Mouse (Mus musculus): ENCODE measurements around the gene Cdc42ep1. TPM values are rescaled to one million over a fixed set of nuclear protein-coding genes. Genes with fewer than 3 reads are reported as not detected.

The Cdc42ep1 gene
- polyA plus RNA-seq, 1 experiment from 2014 or later: 101 TPM

- no peak overlapping the region for H3K4me3 ChIP-seq (ENCODE audit: low read depth, low read length)
- ATAC-seq (ENCODE audit: insufficient read depth) (no peak), DNase-seq (no peak)
- H3K9me3 ChIP-seq (ENCODE audit: low read depth, low read length): no peaks in the 10 kb centered on the region
- 90% methylated on average over 1 of the region's 1 CpGs for WGBS
- H3K4me1 ChIP-seq (ENCODE audit: insufficient read depth): peaks cover 32% of the 10 kb centered on the region
- H3K27ac ChIP-seq (ENCODE audit: low read depth): no peak overlapping the region
- TF ChIP-seq CTCF (IDR thresholded peaks at IDR 0.05; ENCODE audit: low read depth): peak; percentile 60
- no peaks in the 10 kb centered on the region for H3K36me3 ChIP-seq (ENCODE audit: insufficient read depth)
- no peak overlapping the region for H3K9ac ChIP-seq
- no peak overlapping the region for H3K4me2 ChIP-seq
- H3K27me3 ChIP-seq (ENCODE audit: insufficient read depth, low read length): no peaks in the 10 kb centered on the region
Measured at GRCm38 (mm10) chr15:78829636-78830035, 12.8 kb upstream of the Cdc42ep1 start.

- Histone ChIP-seq H3K9me3 (ENCODE audit: low read depth, low read length) (no peaks in the 10 kb centered on the region), H3K27me3 (ENCODE audit: insufficient read depth, low read length) (no peaks in the 10 kb centered on the region), H3K36me3 (ENCODE audit: insufficient read depth) (no peaks in the 10 kb centered on the region), H3K4me1 (ENCODE audit: insufficient read depth) (peaks cover 46% of the 10 kb centered on the region), H3K9ac (no peak overlapping the region), H3K4me2 (peak overlapping the region; percentile 51; the same call in 1 of the 2 replicates), H3K27ac (ENCODE audit: low read depth) (peak overlapping the region; percentile 97; the same call in 1 of the 2 replicates), H3K4me3 (ENCODE audit: low read depth, low read length) (no peak overlapping the region)
- ATAC-seq (ENCODE audit: insufficient read depth) (no peak), DNase-seq (no peak)
- TF ChIP-seq CTCF (IDR thresholded peaks at IDR 0.05; ENCODE audit: low read depth): peak; percentile 36; the same call in 1 of the 2 replicates
- 55% methylated on average over 10 of the region's 10 CpGs for WGBS
Measured at GRCm38 (mm10) chr15:78830742-78831719, 11.4 kb upstream of the Cdc42ep1 start.

- Histone ChIP-seq H3K27me3 (ENCODE audit: insufficient read depth, low read length) (no peaks in the 10 kb centered on the region), H3K4me2 (peak overlapping the region; percentile 51), H3K4me3 (ENCODE audit: low read depth, low read length) (peak overlapping the region; percentile 19), H3K4me1 (ENCODE audit: insufficient read depth) (peaks cover 52% of the 10 kb centered on the region), H3K27ac (ENCODE audit: low read depth) (peak overlapping the region; percentile 97), H3K36me3 (ENCODE audit: insufficient read depth) (no peaks in the 10 kb centered on the region), H3K9ac (peak overlapping the region; percentile 23), H3K9me3 (ENCODE audit: low read depth, low read length) (no peaks in the 10 kb centered on the region)
- DNase-seq: peak; percentile 83
- no peak for TF ChIP-seq CTCF (IDR thresholded peaks at IDR 0.05; ENCODE audit: low read depth)
- peak; percentile 76 for ATAC-seq (ENCODE audit: insufficient read depth)
- WGBS: 32% methylated on average over 19 of the region's 19 CpGs
Measured at GRCm38 (mm10) chr15:78831720-78832657, 10.4 kb upstream of the Cdc42ep1 start.

DNA sequence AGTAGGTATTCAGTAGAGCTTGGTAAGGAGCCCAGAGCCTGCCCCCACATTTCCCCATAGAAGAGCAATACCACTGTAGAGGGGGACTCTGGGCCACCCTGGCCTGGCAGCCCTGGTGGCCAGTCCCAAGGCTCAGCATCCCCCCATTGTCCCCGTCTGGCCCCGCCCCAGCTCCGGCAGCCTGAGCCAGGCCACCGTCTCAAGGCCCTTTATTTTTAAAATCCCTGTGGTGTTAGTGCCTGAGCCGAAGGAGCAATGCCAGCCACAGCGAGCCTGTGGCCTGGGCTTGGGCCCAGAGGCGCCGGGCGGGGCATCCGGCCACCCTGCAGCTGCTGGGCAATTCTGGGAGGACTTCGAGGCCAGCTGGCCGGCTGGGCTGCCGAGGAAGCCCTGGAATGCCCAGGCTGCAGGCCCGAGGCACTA, 9.7 kb upstream of the Cdc42ep1 start:
- H3K27me3 ChIP-seq (ENCODE audit: insufficient read depth, low read length): no peaks in the 10 kb centered on the region
- peak; percentile 74 for ATAC-seq (ENCODE audit: insufficient read depth)
- no peaks in the 10 kb centered on the region for H3K36me3 ChIP-seq (ENCODE audit: insufficient read depth)
- no peak for TF ChIP-seq CTCF (IDR thresholded peaks at IDR 0.05; ENCODE audit: low read depth)
- WGBS: 18% methylated on average over 14 of the region's 14 CpGs
- H3K4me3 ChIP-seq (ENCODE audit: low read depth, low read length): peak overlapping the region; percentile 4; the same call in 1 of the 2 replicates
- H3K9ac ChIP-seq: peak overlapping the region; percentile 34; the same call in 1 of the 2 replicates
- no peaks in the 10 kb centered on the region for H3K9me3 ChIP-seq (ENCODE audit: low read depth, low read length)
- peak overlapping the region; percentile 51 for H3K4me2 ChIP-seq
- peaks cover 52% of the 10 kb centered on the region for H3K4me1 ChIP-seq (ENCODE audit: insufficient read depth)
- H3K27ac ChIP-seq (ENCODE audit: low read depth): peak overlapping the region; percentile 97
- peak; percentile 85 for DNase-seq

DNA sequence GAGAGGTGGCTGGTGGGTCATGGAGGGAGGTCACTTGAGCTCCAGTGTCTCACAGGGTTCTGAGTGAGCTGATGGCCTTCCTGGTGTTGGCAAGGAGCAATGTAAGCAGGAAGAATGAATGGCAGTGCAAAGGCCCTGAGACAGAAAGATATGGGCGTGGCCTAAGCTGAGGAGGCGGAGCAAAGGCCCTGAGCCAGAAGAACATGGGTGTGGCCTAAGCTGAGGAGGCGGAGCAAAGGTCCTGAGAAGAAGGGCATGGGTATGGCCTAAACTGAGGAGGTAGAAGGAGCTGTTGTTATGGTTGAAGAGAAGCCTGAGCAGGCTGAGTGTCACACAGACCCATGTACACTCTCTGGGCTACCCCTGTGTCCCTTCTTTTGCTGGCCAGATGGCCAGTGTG, 8.8 kb upstream of the Cdc42ep1 start:
- no peaks in the 10 kb centered on the region for H3K9me3 ChIP-seq (ENCODE audit: low read depth, low read length)
- H3K36me3 ChIP-seq (ENCODE audit: insufficient read depth): no peaks in the 10 kb centered on the region
- no peak overlapping the region for H3K4me3 ChIP-seq (ENCODE audit: low read depth, low read length)
- H3K4me2 ChIP-seq: no peak overlapping the region
- H3K27me3 ChIP-seq (ENCODE audit: insufficient read depth, low read length): no peaks in the 10 kb centered on the region
- WGBS: 85% methylated on average over 3 of the region's 3 CpGs
- no peak for TF ChIP-seq CTCF (IDR thresholded peaks at IDR 0.05; ENCODE audit: low read depth)
- DNase-seq (peak; percentile 55), ATAC-seq (ENCODE audit: insufficient read depth) (no peak)
- no peak overlapping the region for H3K9ac ChIP-seq
- H3K4me1 ChIP-seq (ENCODE audit: insufficient read depth): peaks cover 52% of the 10 kb centered on the region
- peak overlapping the region; percentile 97 for H3K27ac ChIP-seq (ENCODE audit: low read depth)

DNA sequence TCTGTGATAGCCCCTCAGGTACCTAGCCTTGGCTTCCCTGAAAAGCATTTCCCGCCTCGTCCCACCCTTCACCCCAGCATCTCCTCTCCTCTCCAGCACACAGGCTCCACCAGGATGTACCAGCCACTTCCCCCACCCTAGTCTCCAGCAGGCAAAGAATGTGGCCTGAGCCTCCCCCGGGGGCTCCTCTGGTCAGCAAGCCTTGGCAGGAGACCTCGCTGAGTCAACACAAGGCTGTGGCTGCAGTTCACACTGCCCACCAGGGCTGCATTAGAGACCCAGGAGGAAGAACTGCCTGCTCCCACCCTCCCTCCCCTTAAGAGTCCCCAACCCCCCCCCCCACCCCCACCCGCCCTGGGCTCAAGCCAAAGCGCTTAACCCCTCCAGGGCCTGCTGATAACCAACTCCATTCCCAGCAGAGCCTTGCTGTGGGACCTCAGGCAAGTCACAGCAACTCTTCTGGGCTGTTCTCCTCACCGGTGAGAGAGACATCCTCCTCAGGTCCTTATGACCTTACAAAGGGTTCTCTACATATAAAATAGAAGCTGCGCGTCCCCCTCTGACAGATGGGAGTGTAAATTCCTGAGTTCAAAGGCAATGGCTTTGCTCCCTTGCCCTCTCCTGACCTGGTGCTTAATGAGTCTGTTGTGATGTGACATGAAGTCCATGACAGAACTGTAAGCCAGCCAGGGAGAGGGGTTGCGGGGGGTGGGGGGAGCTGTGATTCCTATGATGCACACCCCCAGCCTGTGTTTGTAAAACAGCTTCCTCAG, 8.0 kb upstream of the Cdc42ep1 start:
- H3K4me1 ChIP-seq (ENCODE audit: insufficient read depth): peaks cover 52% of the 10 kb centered on the region
- peak overlapping the region; percentile 1 for H3K4me2 ChIP-seq

More for the DNA sequence above, 8.0 kb upstream of the Cdc42ep1 start:
- no peak for TF ChIP-seq CTCF (IDR thresholded peaks at IDR 0.05; ENCODE audit: low read depth)
- DNase-seq (peak; percentile 79), ATAC-seq (ENCODE audit: insufficient read depth) (peak; percentile 21)
- 14% methylated on average over 10 of the region's 10 CpGs for WGBS
- Histone ChIP-seq H3K27ac (ENCODE audit: low read depth) (peak overlapping the region; percentile 97), H3K4me3 (ENCODE audit: low read depth, low read length) (no peak overlapping the region), H3K36me3 (ENCODE audit: insufficient read depth) (no peaks in the 10 kb centered on the region), H3K9ac (no peak overlapping the region), H3K27me3 (ENCODE audit: insufficient read depth, low read length) (no peaks in the 10 kb centered on the region), H3K9me3 (ENCODE audit: low read depth, low read length) (no peaks in the 10 kb centered on the region)
